In genomic region chr9:46703674-46704073, GRCm38 (mm10) we compare ENCODE assay signal across 13 mouse cellular contexts.
A peak's percentile ranks its signal among the peaks of the same experiment; 100 is the strongest.
DNase-seq lines count a peak whose midpoint lies in the region; ATAC-seq and TF ChIP-seq lines count a peak whose summit lies in the region.
"Had no signal": no experiment of that assay in that cellular context is flagged by ENCODE, and none has a peak within 500 bp of the region (broad histone marks: within the 10 kb centered on the region; RNA-seq: fewer than 3 reads in every experiment).

No protein-coding gene starts in this region.

- peaks cover 30% of the 10 kb centered on the region for H3K4me1 ChIP-seq in forebrain, embryonic 12.5 days
- H3K4me1 ChIP-seq in hindbrain, postnatal 0 days (ENCODE audit: insufficient read depth, low read length), result 0 out of 2 replicates have a peak, but pooled peaks cover 6% of the 10 kb centered on the region
- peaks cover 15% of the 10 kb centered on the region for H3K4me1 ChIP-seq in midbrain, postnatal 0 days (ENCODE audit: insufficient read depth, low read length)
- no peaks in the 10 kb centered on the region for H3K4me1 ChIP-seq in liver, embryonic 11.5 days (replicated peaks; ENCODE audit: control insufficient read depth, insufficient read depth, low read length)
- H3K4me1 ChIP-seq: liver, embryonic 15.5 days had no signal

- H3K27ac ChIP-seq in forebrain, embryonic 12.5 days, result peak overlapping the region; percentile 81
- H3K27ac ChIP-seq in hindbrain, postnatal 0 days, result no peak overlapping the region
- H3K27ac ChIP-seq in midbrain, postnatal 0 days (ENCODE audit: low read depth, low read length), result no peak overlapping the region
- no peak overlapping the region for H3K27ac ChIP-seq in liver, embryonic 11.5 days (ENCODE audit: low read depth, low read length)
- H3K27ac ChIP-seq: liver, embryonic 15.5 days had no signal

- no peaks in the 10 kb centered on the region for H3K9me3 ChIP-seq in forebrain, embryonic 12.5 days
- H3K9me3 ChIP-seq in hindbrain, postnatal 0 days (ENCODE audit: low read length), result no peaks in the 10 kb centered on the region
- H3K9me3 ChIP-seq in midbrain, postnatal 0 days (ENCODE audit: low read length), result no peaks in the 10 kb centered on the region
- H3K9me3 ChIP-seq in liver, embryonic 11.5 days (ENCODE audit: control insufficient read depth, low read length), result no peaks in the 10 kb centered on the region
- H3K9me3 ChIP-seq: liver, embryonic 15.5 days had no signal

- peak; percentile 33 for DNase-seq in heart, adult 11 months
- DNase-seq in heart, postnatal 14 days, result no peak
- DNase-seq in hindbrain, postnatal 0 days (ENCODE audit: low spot score), result peak; percentile 40
- peak; percentile 51 for DNase-seq in midbrain, postnatal 0 days (ENCODE audit: low spot score)
- DNase-seq in adrenal gland, postnatal 36 days, result no peak
- no peak for DNase-seq in liver, embryonic 11.5 days (ENCODE audit: low spot score)
- no peak for DNase-seq in spleen, adult 12 weeks (ENCODE audit: low spot score)
- DNase-seq: adrenal gland, postnatal 25 days; cerebellum, adult 2 months; kidney, postnatal 10 days; thymus, postnatal 36 days had no signal

- no peaks in the 10 kb centered on the region for H3K36me3 ChIP-seq in forebrain, embryonic 12.5 days (replicated peaks)
- H3K36me3 ChIP-seq in hindbrain, postnatal 0 days (ENCODE audit: insufficient read depth, low read length), result no peaks in the 10 kb centered on the region
- no peaks in the 10 kb centered on the region for H3K36me3 ChIP-seq in midbrain, postnatal 0 days (ENCODE audit: insufficient read depth, low read length)
- no peaks in the 10 kb centered on the region for H3K36me3 ChIP-seq in liver, embryonic 11.5 days (ENCODE audit: control insufficient read depth, insufficient read depth, low read length)
- H3K36me3 ChIP-seq: liver, embryonic 15.5 days had no signal

- TF ChIP-seq CTCF in hindbrain, postnatal 0 days (IDR thresholded peaks at IDR 0.05; ENCODE audit: low read depth), result no peak
- TF ChIP-seq CTCF in midbrain, postnatal 0 days (IDR thresholded peaks at IDR 0.05), result no peak

- H3K9ac ChIP-seq in forebrain, embryonic 12.5 days, result no peak overlapping the region
- no peak overlapping the region for H3K9ac ChIP-seq in hindbrain, postnatal 0 days (replicated peaks; ENCODE audit: low read length)
- H3K9ac ChIP-seq in midbrain, postnatal 0 days (replicated peaks; ENCODE audit: low read length, poor library complexity, severe bottlenecking), result no peak overlapping the region
- no peak overlapping the region for H3K9ac ChIP-seq in liver, embryonic 11.5 days (ENCODE audit: low read depth, low read length)
- H3K9ac ChIP-seq: liver, embryonic 15.5 days had no signal

- H3K4me2 ChIP-seq in forebrain, embryonic 12.5 days, result no peak overlapping the region
- H3K4me2 ChIP-seq in hindbrain, postnatal 0 days (ENCODE audit: low read depth, low read length), result 0 out of 2 replicates have a peak overlapping the region, but pooled peaks have one; percentile 8
- H3K4me2 ChIP-seq in midbrain, postnatal 0 days (ENCODE audit: low read depth, low read length, poor library complexity, severe bottlenecking), result no peak overlapping the region
- no peak overlapping the region for H3K4me2 ChIP-seq in liver, embryonic 11.5 days
- H3K4me2 ChIP-seq: liver, embryonic 15.5 days had no signal

- peak; percentile 75 for ATAC-seq in forebrain, embryonic 12.5 days (ENCODE audit: low FRiP score)
- ATAC-seq in hindbrain, postnatal 0 days, result no peak
- no peak for ATAC-seq in midbrain, postnatal 0 days (ENCODE audit: low FRiP score)
- no peak for ATAC-seq in liver, embryonic 11.5 days (replicated peaks; ENCODE audit: low FRiP score)

- WGBS in forebrain, embryonic 12.5 days, result 15% methylated on average over 8 of the region's 8 CpGs
- 23% methylated on average over 8 of the region's 8 CpGs for WGBS in hindbrain, postnatal 0 days
- 23% methylated on average over 8 of the region's 8 CpGs for WGBS in midbrain, postnatal 0 days
- 64% methylated on average over 8 of the region's 8 CpGs for WGBS in liver, embryonic 11.5 days

- H3K27me3 ChIP-seq in forebrain, embryonic 12.5 days, result peaks cover 4% of the 10 kb centered on the region
- no peaks in the 10 kb centered on the region for H3K27me3 ChIP-seq in hindbrain, postnatal 0 days (ENCODE audit: insufficient read depth, low read length)
- H3K27me3 ChIP-seq in midbrain, postnatal 0 days (ENCODE audit: insufficient read depth, low read length), result no peaks in the 10 kb centered on the region
- H3K27me3 ChIP-seq in liver, embryonic 11.5 days (replicated peaks; ENCODE audit: control insufficient read depth, insufficient read depth, low read length), result 0 out of 2 replicates have a peak, but pooled peaks cover 3% of the 10 kb centered on the region
- H3K27me3 ChIP-seq: liver, embryonic 15.5 days had no signal

- intact Hi-C loops in heart, postnatal 14 days (cut with DNase I), result no loop called here

- no peak overlapping the region for H3K4me3 ChIP-seq in forebrain, embryonic 12.5 days (replicated peaks)
- H3K4me3 ChIP-seq in hindbrain, postnatal 0 days (ENCODE audit: low read length), result no peak overlapping the region
- no peak overlapping the region for H3K4me3 ChIP-seq in midbrain, postnatal 0 days (ENCODE audit: low read depth, low read length)
- no peak overlapping the region for H3K4me3 ChIP-seq in liver, embryonic 11.5 days (ENCODE audit: low read depth, low read length)
- H3K4me3 ChIP-seq: liver, embryonic 15.5 days had no signal

Comparison
In these comparisons a context has a peak if more than half of its experiments do, and no peak if none do; other contexts are left out.
1. DNase-seq: peak in heart, adult 11 months (single experiment), hindbrain, postnatal 0 days (single experiment) and midbrain, postnatal 0 days (single experiment); none in heart, postnatal 14 days (0 of 2), adrenal gland, postnatal 36 days (0 of 2), liver, embryonic 11.5 days (single experiment) and spleen, adult 12 weeks (single experiment).